20 mouse cellular contexts compared by ENCODE assay signal in genomic region chr14:12133163-12133562, GRCm38 (mm10).
DNase-seq lines count a peak whose midpoint lies in the region; ATAC-seq and TF ChIP-seq lines count a peak whose summit lies in the region.
"Had no signal": no experiment of that assay in that cellular context is flagged by ENCODE, and none has a peak within 500 bp of the region (broad histone marks: within the 10 kb centered on the region; RNA-seq: fewer than 3 reads in every experiment).

No protein-coding gene starts in this region.

- no peaks in the 10 kb centered on the region for H3K36me3 ChIP-seq in kidney, adult 2 months (ENCODE audit: control insufficient read depth, insufficient read depth, low read length)
- no peaks in the 10 kb centered on the region for H3K36me3 ChIP-seq in hindbrain, embryonic 12.5 days
- H3K36me3 ChIP-seq: embryonic facial prominence, embryonic 13.5 days; forebrain, embryonic 12.5 days; G1E; heart, embryonic 10.5 days; heart, embryonic 15.5 days had no signal

- no peak for TF ChIP-seq POLR2A in kidney, adult 2 months (IDR thresholded peaks at IDR 0.05; ENCODE audit: low read depth, low read length)

- 0 out of 2 replicates have a peak, but pooled peaks cover 2% of the 10 kb centered on the region for H3K4me1 ChIP-seq in kidney, adult 2 months (ENCODE audit: control insufficient read depth, insufficient read depth, low read length)
- peaks cover 37% of the 10 kb centered on the region for H3K4me1 ChIP-seq in brown adipose tissue, adult 24 weeks (ENCODE audit: control insufficient read depth, insufficient read depth, insufficient read length, low read length)
- H3K4me1 ChIP-seq in hindbrain, embryonic 12.5 days, result no peaks in the 10 kb centered on the region; the same call in 1 of the 2 replicates
- H3K4me1 ChIP-seq: embryonic facial prominence, embryonic 13.5 days; heart, embryonic 10.5 days; heart, embryonic 15.5 days had no signal

- ATAC-seq in megakaryocyte progenitor cell, adult 5-6 weeks (replicated peaks; ENCODE audit: poor library complexity), result peak; percentile 84
- no peak for ATAC-seq in hindbrain, embryonic 12.5 days (ENCODE audit: low FRiP score)
- ATAC-seq: forebrain, embryonic 16.5 days; hindbrain, postnatal 0 days had no signal

- H3K9ac ChIP-seq in hindbrain, embryonic 12.5 days, result no peak overlapping the region
- H3K9ac ChIP-seq: embryonic facial prominence, embryonic 13.5 days; forebrain, embryonic 12.5 days; heart, embryonic 15.5 days had no signal

- 74% methylated on average over 3 of the region's 3 CpGs for WGBS in kidney, adult 2 months
- 86% methylated on average over 3 of the region's 3 CpGs for WGBS in hindbrain, embryonic 12.5 days

- no peaks in the 10 kb centered on the region for H3K27me3 ChIP-seq in kidney, adult 2 months (replicated peaks; ENCODE audit: control insufficient read depth, insufficient read depth, low read length)
- no peaks in the 10 kb centered on the region for H3K27me3 ChIP-seq in hindbrain, embryonic 12.5 days
- H3K27me3 ChIP-seq: embryonic facial prominence, embryonic 13.5 days; forebrain, embryonic 12.5 days; heart, embryonic 15.5 days had no signal

- TF ChIP-seq CTCF in kidney, adult 2 months (conservative IDR thresholded peaks at IDR 0.05; ENCODE audit: insufficient read depth, insufficient read length, low read depth, low read length), result no peak

- no peaks in the 10 kb centered on the region for H3K9me3 ChIP-seq in hindbrain, embryonic 12.5 days (replicated peaks)
- H3K9me3 ChIP-seq: embryonic facial prominence, embryonic 13.5 days; forebrain, embryonic 12.5 days; heart, embryonic 10.5 days; heart, embryonic 15.5 days had no signal

- no peak overlapping the region for H3K4me2 ChIP-seq in hindbrain, embryonic 12.5 days (replicated peaks)
- H3K4me2 ChIP-seq: embryonic facial prominence, embryonic 13.5 days; forebrain, embryonic 12.5 days; heart, embryonic 15.5 days had no signal

- no peak for DNase-seq in kidney, adult 2 months
- DNase-seq in kidney, postnatal 14 days, result no peak
- DNase-seq in 416B (ENCODE audit: low read depth), result peak; percentile 50
- DNase-seq: adrenal gland, adult 8-10 months; adrenal gland, postnatal 36 days; cerebellum, adult 11 months; cerebellum, adult 8-10 months; cerebellum, postnatal 25 days; gastrocnemius, postnatal 14 days; heart, postnatal 14 days had no signal

- H3K4me3 ChIP-seq in kidney, adult 2 months (ENCODE audit: insufficient read depth, low read depth, low read length), result no peak overlapping the region
- no peak overlapping the region for H3K4me3 ChIP-seq in brown adipose tissue, adult 24 weeks (ENCODE audit: insufficient read depth, low read depth, low read length)
- H3K4me3 ChIP-seq in hindbrain, embryonic 12.5 days, result no peak overlapping the region
- H3K4me3 ChIP-seq: embryonic facial prominence, embryonic 13.5 days; forebrain, embryonic 12.5 days; heart, embryonic 10.5 days; heart, embryonic 15.5 days had no signal

- H3K27ac ChIP-seq in kidney, adult 2 months (ENCODE audit: insufficient read depth, low read depth, low read length), result 0 out of 2 replicates have a peak overlapping the region, but pooled peaks have one; percentile 26
- peak overlapping the region; percentile 90; the same call in 1 of the 2 replicates for H3K27ac ChIP-seq in brown adipose tissue, adult 24 weeks (replicated peaks; ENCODE audit: low read depth, low read length)
- no peak overlapping the region for H3K27ac ChIP-seq in hindbrain, embryonic 12.5 days
- H3K27ac ChIP-seq: embryonic facial prominence, embryonic 13.5 days; forebrain, embryonic 12.5 days; heart, embryonic 10.5 days; heart, embryonic 15.5 days; hindbrain, postnatal 0 days had no signal
